Mouse (Mus musculus) kidney, adult 18-20 months (tissue): Measurements from ENCODE around the gene Ccdc122.
"Not testable (repeated sequence)": the region's sequence is repeated elsewhere in the genome, so short reads cannot be mapped to it uniquely, and the experiment has no call there.

ENCODE experiments used
- DNase-seq: peaks from one replicate; pipeline ENCODE4 v3.0.0; 2021

Ccdc122 gene

DNA sequence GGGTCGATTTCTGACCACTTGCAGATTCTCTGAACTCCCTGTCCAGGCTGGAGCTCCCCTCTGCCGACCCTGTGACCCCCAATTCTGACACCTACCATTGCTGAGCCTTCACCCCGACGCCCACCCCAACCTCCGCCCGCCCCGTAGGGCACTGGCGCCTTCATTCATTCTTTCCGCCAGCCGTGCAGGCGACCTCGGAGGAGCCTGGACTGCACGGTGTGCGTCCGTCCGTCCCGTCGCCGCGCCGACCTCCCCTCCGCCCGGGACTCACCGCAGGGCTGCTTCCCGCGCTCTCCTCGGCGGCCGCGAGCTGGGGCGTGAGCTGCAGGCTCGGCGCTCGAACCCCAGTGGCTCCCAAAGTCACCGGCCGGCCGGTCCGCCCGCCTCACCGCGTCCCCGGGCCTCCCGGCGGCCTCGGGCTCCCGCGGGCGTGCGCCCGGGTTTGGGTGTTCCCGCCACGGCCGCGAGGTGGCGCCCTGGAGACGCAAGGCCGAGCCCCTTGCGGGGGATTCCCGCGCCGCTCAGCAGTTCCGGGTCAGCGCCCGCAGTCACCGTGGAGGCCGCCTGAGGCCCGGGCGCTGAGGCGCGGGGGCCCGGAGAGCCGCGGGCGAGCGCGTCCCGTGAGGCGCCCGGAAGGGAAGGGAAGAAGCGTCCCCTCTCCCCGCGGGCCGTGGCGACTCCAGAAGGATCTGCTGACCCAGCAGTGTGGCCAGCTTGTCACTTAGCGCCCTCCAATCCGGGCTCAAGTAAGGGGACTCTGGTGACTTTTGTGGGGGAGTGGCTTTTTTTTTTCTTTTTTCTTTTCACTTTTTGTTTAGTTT lies at the start of gene Ccdc122, which contains the start of gene Lacc1:
Ccdc122 (plus strand) TSS at position 547 of the 821 bp plus-strand sequence.
Lacc1 (minus strand) TSS at position 679 of the 821 bp plus-strand sequence.
- peak; percentile 85 for DNase-seq

DNA sequence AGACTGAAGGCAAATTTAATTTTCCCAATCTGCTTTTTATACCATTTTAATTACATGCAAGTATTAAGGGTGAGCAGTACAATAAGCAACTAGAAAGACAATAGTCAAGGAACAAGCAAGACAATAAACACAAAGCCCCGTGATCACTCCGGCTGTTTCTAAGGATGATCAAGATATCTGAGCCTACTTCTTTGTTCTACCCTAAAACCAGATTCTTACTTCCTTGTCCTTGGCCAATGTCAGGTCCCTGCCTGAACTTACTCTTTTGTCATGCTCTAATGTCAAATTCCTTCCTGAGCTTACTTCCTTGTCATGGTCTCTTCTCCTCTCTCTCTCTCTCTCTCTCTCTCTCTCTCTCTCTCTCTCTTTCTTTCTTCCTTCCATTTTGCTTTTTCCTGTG lies 46.2 kb upstream of the Ccdc122 start:
- DNase-seq: not testable (repeated sequence)

DNA sequence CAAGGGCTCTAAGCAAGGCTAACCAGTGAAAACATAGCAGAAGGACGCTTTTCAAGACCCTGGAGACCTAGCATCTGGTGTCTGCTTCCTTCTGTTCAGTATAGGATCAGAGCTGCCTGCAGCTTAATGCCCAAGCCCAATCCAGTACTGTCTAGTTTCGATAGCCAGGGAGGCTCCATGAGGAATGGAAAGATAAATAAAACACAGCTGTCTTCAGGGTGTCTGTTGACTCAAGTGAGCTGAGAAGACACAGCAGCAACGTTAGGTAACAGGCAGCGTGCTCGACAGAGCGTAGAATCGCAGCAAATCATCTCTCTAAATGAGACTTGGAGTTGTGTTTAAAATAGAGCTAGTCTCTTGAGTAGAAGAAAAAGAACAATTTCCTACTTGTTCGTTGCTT lies 31.8 kb upstream of the Ccdc122 start:
- DNase-seq: no peak

DNA sequence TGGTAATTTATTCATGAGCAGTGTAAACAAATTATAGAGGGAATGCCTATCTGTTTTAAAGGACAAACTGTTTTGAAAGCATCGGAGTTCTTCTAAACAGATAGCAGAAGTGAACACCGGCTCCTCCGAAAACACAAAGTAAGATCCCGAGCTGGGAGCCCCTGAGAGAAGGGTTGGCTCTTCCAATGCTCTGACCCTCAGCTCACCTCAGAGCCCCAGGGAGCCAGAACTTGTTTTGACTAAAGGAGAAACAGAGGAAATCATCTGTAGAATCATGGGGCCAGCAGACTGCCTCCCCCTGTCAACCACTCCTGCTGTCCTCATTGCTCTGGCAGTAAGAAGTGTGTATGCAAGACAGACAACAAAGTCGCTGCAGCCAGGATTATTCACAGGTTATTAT lies 31.0 kb upstream of the Ccdc122 start:
- DNase-seq: no peak

DNA sequence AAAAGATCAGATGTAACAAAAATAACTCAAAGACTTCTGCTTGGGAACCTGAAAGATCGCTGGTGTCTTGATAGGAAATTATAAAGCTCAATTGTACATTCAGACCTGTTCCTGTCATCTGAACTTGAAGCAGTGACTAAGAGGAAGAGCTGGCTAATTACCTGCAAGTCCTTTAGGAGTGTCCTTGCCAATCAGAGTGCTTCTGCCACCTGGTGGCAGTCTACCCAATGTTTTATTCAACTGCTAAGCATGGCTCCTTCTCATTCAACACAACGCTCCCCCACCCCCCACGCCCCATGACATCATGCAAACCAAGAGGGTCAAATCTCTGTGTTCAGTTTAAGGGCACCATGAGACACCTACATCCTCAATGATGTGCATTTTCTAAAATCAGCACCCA lies 28.3 kb upstream of the Ccdc122 start:
- peak; percentile 82 for DNase-seq

DNA sequence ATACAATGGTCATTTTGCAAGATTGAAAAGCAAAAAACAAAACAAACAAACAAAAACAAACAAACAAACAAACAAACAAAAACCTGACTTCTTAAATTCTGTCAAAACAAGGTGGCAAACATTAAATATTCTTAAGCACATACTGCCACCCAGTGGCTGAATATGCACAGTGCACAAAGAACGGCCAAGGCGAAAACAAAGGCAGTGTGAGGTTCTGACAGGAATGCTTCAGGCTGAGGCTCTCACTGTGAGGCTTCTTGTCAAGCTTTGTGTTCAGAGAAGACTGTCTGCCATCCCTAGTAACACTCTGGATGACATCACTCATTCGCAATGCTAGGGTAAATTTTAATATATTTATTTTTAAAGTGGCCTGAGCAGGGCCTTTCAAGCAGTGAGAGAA lies 24.8 kb upstream of the Ccdc122 start:
- DNase-seq: peak; percentile 75

DNA sequence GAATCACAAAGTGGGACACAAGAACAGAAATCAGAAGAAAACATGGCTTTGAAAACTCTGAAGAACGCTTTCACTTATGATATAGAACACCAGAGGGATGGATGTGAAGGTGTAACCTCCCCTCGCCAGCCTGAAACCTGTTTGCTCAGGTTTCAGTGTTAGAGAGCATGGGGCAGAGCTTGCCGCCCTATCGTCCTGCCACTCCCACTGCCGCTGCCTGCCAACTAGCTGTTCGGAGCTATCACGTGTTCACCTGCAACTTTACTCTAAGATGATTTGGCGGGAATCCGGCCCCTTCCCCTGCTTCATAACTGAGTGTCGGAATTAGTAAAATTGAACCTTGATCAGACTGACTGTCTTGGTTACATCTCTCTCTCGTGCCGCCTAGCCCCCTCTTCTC lies 19.8 kb upstream of the Ccdc122 start:
- DNase-seq: not testable (repeated sequence)

DNA sequence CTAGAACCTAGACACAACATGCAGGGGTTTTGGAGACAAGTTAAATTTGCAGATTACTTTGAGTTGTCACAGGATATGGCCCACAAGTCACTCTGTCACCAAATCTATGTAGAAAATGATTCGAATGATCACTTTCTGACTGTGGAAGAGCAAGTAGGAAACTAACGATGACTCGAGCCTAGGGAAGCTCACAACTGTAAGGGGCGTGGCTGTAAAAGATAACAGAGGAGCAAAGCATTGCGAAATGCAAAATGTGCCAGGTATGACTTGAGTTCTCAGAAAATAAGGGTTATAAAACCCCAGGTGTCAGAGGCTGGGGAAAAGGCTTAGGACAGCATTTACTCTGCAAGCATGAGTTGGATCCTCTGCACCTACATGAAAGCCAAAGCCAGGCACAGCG lies 19.4 kb upstream of the Ccdc122 start:
- no peak for DNase-seq

DNA sequence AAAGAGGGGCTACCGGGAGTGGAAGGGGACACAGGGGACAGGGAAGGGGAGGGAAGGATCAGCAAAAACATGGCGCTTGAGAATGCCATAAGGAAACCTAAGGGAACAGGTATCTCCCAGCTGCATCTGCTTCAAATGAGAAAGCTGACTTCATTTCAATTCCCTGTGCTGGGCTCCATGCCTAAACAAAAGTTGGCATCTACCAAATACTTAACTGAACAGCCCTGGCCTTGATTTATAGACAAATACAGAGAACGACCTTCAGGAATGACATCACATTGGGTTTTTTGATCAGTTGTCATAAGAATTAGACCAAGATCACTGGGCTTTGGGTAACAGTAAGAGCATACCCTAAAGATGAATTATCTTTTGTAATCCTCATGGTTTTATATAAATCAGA lies 12.1 kb upstream of the Ccdc122 start:
- DNase-seq: no peak

DNA sequence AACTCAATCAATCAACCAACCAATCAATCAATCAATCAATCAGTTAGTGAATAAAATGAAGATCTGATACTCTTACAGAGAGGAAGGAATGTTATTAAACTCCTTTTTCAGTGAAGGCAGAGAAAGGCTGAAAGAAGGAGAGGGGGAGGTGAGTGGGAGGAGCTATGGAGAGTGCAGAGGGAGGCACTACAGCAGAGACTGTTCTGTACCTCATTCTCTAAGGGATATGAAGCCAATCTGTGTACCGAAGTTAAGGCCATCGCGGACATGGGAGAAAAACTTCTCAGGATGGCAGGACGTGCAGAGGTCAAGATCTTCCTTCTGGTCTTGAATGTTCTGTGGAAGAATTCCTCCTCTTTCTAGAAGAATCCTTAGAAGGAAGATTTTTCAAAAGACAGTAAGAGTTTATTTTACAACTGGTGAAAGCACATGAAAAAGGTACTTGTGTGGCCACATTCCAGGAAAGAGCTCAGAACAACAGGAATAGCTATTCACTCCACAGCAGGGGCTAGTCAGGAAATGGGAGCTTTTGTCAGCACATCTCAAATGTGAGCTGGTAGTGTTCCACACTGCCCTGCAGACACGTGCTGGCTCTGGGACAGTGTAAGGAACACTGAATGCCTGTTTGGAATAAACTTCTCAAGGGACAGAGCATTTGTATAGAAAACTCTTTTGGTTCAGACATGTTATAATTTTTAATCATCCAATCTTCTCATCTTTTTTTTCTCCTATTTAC lies 7.1 kb upstream of the Ccdc122 start:
- DNase-seq: no peak

DNA sequence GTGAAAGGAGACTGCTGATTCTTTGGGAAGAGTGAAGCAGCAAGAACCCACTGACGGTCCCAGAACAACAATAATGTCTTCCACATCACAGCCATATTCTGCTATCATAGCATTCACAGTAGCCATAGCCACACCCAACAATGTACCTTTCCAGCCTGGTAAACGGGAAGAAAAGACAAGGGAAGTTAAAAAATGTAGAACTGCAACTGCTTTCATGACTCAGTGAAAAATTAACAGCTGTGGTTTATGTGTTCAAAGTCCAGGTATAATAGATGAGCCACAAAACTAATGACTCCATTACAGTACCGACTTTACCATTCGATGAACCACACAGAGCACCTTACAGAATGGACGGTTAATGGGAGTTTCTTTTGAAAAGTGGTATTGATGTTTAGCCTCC lies 5.8 kb upstream of the Ccdc122 start:
- no peak for DNase-seq

DNA sequence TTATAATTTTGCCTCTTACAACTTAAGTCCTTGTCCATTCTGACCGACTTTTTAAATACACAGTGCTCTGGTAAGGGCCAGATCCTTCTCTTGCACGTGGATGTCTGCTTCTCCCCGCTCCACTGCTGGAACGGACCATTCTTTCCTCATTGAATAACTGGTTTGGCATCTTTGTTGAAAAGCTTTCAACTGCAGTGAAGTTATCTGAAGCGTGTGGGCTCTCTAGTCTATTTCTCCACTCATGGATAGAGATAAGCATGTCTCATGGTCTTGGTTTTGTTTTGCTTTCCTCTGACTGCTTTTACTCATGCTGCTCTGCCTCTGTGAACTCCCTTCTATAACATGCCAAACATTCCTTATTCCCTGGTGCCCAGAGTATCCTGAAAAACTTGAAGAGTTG lies 4.1 kb upstream of the Ccdc122 start:
- no peak for DNase-seq

DNA sequence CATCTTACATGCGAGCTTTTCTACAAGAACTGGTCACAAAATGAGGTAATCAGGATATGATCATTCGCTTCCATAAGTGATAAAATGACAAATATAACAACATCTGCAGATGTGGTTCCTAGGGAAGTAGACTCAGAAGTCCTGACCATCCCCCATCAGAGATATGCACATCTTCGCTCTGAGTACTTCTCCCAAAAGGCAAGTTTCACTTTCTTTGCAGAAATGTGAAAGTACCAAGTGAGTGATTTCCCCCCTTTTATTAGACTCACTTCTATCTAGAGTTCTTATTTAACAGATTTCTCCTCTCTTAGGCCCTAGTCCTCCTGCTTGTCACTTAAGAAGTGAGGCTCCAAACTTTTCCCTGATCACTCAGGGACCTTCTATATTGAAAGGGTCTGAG lies 3.2 kb upstream of the Ccdc122 start:
- DNase-seq: no peak

DNA sequence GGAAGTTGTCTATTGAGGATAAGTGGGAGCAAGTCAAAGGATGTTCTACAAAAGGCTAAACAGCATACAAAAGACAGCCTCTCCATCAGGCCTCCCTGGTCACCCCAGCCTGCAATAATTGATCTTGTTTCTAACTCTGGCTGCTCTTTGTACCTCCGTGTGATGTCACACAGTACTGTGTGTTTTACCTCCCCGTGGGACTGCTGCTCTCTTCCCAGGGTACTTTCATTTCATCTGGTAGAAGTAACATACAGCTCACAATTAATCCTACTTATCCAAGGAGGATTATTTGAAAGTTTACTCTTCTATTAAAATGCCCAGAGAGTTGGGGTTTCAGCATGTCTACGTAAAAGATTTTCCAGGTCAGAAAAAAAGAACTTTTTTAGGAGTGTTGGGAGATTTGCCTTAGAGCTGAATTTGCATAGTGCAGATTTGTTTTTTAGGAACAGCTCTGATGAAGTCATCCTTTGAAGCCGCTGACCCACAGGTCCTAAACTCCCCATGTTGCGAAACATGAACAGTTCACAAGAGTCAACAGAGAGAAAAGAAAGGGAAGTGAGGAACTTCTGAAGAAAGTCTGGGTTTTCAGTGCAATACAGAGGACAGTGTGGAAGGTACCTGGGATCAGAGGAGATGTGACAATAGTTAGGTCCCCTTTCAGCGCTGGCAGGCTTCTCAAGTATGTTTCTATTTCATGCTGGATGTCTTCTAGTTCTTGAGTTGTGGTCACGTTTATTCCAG lies 2.2 kb upstream of the Ccdc122 start:
- DNase-seq: no peak

DNA sequence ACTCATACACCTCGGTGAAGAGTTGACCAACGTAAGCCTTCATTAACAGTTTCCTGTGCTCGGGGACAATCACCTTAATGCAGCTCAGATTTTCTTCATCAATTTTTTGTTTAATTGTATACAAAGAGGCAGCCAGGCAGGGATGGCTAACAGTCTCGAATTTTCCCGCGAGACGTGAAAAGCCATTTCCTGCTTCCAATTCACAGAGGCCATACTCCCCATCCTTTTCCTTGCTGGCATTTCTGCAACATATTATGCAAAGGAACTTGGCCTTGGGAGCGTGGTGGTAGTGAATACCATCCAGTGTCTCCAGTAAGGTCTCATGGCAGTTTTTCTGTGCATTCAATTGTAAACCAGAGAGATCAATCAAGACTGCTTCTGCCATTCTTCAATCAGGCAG lies 1.6 kb upstream of the Ccdc122 start:
- DNase-seq: no peak

DNA sequence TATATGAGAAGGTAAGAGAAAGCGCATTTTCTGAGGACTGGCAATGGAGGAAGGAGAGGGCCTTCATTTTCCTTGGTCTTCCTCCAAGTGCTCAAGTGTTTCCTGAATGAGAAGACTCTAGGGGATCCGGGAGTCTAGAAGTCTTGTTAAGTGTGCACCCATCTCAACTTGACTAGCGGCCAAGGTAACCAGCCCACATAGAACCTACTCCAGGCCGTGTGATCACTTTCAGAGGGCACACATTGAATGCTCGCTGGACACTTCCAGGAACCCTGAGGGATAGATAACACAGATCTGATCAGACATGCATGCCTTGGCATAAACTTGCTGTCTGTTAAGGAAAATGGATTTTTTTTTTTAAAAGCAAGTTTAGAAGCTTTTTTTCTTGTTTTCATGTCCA lies 758 bp downstream of the Ccdc122 start:
- DNase-seq: no peak

DNA sequence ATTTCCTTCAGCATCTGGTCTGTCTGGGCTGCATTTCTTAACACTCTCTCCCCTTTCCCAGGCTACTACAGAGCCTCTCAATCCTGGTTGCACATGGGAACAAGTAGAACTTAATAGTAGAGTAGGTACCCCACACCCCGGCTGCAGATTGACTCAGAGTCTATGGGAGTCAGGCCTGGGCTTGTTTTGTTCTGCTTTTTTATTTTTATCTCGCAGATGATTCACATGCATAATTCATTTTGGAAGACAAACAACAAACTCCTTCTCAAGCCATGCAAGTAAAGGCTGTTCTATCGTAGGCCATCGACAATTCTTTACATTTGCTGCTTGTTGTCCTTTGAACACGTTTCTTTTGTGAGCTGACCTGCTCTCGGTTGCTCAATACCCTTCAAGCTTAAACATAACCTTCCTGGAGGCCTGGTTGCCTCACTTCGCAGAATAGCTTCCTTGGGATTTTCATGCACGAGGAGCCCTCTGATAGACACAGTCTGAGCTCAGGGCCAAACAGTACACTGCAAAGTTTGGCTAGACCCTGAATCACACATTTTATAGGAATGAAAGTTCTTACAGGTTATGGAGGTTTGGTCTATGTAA lies 1.4 kb downstream of the Ccdc122 start:
- no peak for DNase-seq

DNA sequence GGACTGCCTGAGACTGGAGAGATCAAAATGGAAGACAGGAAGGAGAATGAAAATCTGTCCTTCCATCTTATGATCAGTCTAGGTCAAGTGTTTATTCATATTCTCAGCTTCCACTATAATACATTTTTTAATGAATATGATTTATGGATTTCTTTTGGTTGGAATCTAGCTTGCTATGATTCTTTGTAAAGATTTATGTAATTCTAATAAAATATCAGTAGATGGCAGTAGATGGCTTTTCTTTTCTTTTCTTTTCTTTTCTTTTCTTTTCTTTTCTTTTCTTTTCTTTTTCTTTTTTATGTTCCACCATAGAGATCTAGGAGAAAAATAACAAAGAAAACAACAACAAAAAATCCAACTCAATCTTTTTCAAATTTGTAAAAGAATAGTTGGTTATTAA lies 16.7 kb downstream of the Ccdc122 start:
- no peak for DNase-seq

DNA sequence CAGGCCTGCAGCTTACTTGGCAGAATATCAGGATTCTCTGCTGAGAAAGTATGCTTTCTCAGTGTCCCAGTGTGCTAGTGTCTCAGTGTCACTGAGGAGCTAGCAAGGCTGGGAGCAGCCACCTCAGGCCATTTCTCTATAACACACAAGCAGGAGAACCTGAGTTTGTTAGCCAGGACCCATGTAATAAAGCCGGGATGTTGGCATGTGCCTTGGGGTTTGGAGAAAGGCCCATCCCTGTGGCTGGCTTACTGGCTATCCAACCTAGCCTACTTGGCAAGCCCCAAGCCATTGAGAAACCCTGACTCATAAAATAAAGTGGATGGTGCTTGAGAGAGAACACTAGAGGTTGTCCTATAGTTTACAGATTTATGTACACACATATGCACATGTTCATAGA lies 32.8 kb downstream of the Ccdc122 start:
- DNase-seq: no peak

DNA sequence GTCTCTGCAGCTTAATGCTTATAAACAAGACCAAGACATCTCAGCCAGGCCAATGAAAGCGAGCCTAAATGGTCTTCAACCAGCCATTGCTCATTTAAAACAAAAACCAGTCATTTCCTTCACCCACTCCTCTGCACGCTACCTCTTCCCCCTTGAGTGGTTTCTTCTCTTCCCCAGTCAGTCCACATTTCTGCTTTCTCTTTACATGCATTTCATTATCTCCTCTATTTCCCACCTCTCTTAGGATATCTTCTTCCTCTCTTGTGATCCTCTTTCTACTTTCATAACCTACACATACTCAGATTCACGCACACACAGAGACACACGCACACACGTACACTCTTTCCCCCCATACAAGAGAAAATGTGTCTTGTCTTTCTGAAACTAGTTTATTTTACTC lies 44.7 kb downstream of the Ccdc122 start:
- no peak for DNase-seq

DNA sequence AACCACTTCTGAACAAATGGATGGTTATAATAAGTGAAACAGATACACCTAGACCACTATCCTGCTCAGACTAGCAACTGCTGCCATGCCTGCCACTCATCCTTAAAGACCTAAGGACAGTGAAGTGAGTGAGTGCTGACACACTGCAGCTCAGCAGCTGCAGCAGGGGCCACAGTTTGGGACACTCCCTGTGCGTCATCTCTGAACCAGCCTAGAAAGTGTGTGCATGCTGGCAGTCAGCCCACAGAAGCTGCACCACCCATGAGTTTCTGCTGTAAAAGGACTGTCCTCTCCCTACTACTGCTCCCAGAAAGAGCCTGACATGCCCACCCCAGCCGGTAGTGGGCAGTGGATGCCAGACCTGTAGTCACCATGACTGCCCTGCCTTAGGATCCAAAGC lies 63.7 kb downstream of the Ccdc122 start:
- no peak for DNase-seq

DNA sequence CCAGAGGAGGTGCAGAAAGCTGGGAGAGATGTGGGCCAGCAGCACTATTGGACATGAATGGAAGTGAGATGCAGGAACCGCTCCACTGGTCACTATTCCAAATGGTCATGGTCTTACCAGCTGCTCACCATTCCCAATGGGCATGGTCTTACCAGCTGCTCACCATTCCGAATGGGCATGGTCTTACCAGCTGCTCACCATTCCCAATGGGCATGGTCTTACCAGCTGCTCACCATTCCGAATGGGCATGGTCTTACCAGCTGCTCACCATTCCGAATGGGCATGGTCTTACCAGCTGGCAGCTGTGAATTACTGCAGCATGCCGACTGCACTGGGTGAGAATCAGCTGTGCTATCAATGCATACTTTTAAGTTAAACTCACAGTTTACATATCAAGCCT lies 74.0 kb downstream of the Ccdc122 start:
- not testable (repeated sequence) for DNase-seq

DNA sequence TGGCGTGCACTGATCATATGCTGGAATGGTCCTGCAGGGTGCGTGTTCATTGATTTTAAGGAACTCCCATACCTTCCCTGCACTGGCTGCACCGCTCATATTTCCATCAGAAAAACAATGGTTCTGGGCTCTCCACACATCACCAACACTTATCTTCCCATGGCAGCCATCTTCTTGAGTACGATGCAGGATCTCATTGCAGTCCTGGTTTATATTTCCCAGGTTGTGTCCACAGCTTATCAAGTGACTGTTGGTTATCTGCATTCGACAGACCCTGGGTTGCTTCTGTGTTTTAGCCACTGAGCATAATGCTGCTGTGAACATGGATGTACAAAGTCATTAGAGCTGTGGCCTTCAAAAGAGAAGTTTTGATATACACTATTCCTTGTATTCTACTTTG lies 94.0 kb downstream of the Ccdc122 start:
- DNase-seq: no peak
